Mouse (Mus musculus): Measurements from ENCODE around the gene Rnf212b. TPM values are rescaled to one million over a fixed set of nuclear protein-coding genes. Genes with fewer than 3 reads are reported as not detected.

Rnf212b gene
- polyA plus RNA-seq, 1 experiment from 2014 or later = 0.16 TPM

DNA sequence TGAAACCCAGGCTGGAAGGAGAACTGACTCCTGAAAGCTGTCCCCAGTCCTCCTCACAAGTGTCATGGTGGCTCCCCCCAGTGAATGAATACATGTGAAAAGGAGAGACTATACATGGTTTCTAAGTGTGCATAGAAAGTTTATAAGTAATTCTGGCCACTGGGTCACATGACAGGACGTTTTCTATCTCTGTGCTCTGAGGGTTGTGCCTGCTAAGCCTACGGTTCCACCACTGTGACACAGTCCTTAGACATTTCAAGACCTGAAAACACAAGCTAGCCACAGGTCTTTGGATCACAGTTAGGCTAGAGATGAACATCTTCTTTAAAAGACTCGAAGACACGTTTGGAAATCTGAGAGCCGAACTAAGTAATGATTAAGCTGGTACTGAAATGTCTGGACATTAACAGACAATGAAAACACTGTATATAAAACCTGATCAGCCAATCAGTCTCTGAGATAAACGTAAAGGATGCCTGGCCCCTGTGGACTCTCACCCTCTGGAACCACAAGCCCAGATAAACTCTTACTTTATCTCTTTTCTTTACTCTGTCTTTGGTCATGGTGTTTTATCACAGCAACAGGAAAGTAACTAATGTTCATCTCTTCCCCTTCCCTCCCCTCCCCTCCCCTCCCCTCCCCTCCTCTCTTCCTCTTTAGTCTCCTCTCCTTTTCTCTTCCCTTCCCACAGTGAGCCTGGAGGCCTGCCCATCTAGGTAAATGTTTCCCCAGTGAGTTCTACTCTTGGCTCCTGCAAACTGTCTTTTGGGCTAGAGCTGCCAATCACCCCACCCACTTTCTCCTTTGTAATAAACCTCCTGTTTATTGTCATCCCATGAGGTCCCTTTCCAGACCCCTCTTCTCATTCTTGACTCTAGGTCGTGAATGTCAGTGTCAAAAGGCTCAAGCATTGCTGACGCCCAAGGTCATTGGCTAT, 19.8 kb upstream of the Rnf212b start:
- no peaks in the 10 kb centered on the region for H3K36me3 ChIP-seq (ENCODE audit: insufficient read depth, low read length)
- H3K9me3 ChIP-seq (ENCODE audit: low read length) = no peaks in the 10 kb centered on the region
- H3K4me3 ChIP-seq (ENCODE audit: low read length) = no peak overlapping the region
- no peak for ATAC-seq (ENCODE audit: low FRiP score, low TSS enrichment)
- no peaks in the 10 kb centered on the region for H3K27me3 ChIP-seq (ENCODE audit: insufficient read depth, low read length)
- no peak overlapping the region for H3K4me2 ChIP-seq (replicated peaks; ENCODE audit: low read depth, low read length)
- WGBS = 74% methylated on average over 8 of the region's 8 CpGs
- no peak overlapping the region for H3K9ac ChIP-seq (replicated peaks; ENCODE audit: low read length)
- H3K27ac ChIP-seq (ENCODE audit: low read length) = no peak overlapping the region
- H3K4me1 ChIP-seq (ENCODE audit: insufficient read depth, low read length) = no peaks in the 10 kb centered on the region

DNA sequence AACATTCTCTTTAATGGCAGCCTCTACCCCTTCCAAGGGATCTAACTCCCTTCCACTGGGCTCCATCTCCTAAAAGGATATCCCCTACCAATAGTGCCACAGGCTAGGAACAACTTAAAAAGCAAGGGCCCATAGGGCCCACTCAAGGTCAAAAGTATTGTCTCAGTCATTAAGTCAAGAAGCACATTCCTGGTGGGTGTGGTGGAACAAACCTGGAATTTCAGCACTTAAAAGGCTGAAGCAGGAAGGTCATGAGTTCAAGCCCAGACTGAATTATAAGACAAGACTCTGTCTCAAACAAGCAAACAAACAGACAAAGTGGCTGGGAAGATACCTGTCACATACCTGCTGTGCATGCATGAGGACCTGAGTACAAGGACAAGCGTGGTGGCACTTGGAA, 18.0 kb upstream of the Rnf212b start:
- Histone ChIP-seq H3K9ac (replicated peaks; ENCODE audit: low read length) (no peak overlapping the region), H3K36me3 (ENCODE audit: insufficient read depth, low read length) (no peaks in the 10 kb centered on the region), H3K4me2 (replicated peaks; ENCODE audit: low read depth, low read length) (no peak overlapping the region), H3K9me3 (ENCODE audit: low read length) (no peaks in the 10 kb centered on the region), H3K4me3 (ENCODE audit: low read length) (no peak overlapping the region), H3K27me3 (ENCODE audit: insufficient read depth, low read length) (no peaks in the 10 kb centered on the region), H3K27ac (ENCODE audit: low read length) (no peak overlapping the region), H3K4me1 (ENCODE audit: insufficient read depth, low read length) (no peaks in the 10 kb centered on the region)
- no peak for ATAC-seq (ENCODE audit: low FRiP score, low TSS enrichment)
- 81% methylated on average over 1 of the region's 1 CpGs for WGBS

- H3K4me3 ChIP-seq (ENCODE audit: low read length) = no peak overlapping the region
- no peaks in the 10 kb centered on the region for H3K9me3 ChIP-seq (ENCODE audit: low read length)
- H3K27me3 ChIP-seq (ENCODE audit: insufficient read depth, low read length) = no peaks in the 10 kb centered on the region
- H3K36me3 ChIP-seq (ENCODE audit: insufficient read depth, low read length) = no peaks in the 10 kb centered on the region
- no peak for ATAC-seq (ENCODE audit: low FRiP score, low TSS enrichment)
- WGBS = 87% methylated on average over 15 of the region's 15 CpGs
- H3K4me1 ChIP-seq (ENCODE audit: insufficient read depth, low read length) = no peaks in the 10 kb centered on the region
- H3K4me2 ChIP-seq (replicated peaks; ENCODE audit: low read depth, low read length) = no peak overlapping the region
- H3K9ac ChIP-seq (replicated peaks; ENCODE audit: low read length) = no peak overlapping the region
- no peak overlapping the region for H3K27ac ChIP-seq (ENCODE audit: low read length)
Observed at GRCm38 (mm10) chr14:54796760-54797159, 17.2 kb upstream of the Rnf212b start.

- ATAC-seq (ENCODE audit: low FRiP score, low TSS enrichment) = no peak
- H3K27me3 ChIP-seq (ENCODE audit: insufficient read depth, low read length) = no peaks in the 10 kb centered on the region
- no peak overlapping the region for H3K27ac ChIP-seq (ENCODE audit: low read length)
- 58% methylated on average over 10 of the region's 10 CpGs for WGBS
- no peak overlapping the region for H3K4me2 ChIP-seq (replicated peaks; ENCODE audit: low read depth, low read length)
- no peak overlapping the region for H3K4me3 ChIP-seq (ENCODE audit: low read length)
- H3K9ac ChIP-seq (replicated peaks; ENCODE audit: low read length) = no peak overlapping the region
- H3K4me1 ChIP-seq (ENCODE audit: insufficient read depth, low read length) = no peaks in the 10 kb centered on the region
- no peaks in the 10 kb centered on the region for H3K9me3 ChIP-seq (ENCODE audit: low read length)
- H3K36me3 ChIP-seq (ENCODE audit: insufficient read depth, low read length) = no peaks in the 10 kb centered on the region
Observed at GRCm38 (mm10) chr14:54799686-54800085, 14.3 kb upstream of the Rnf212b start.

- H3K36me3 ChIP-seq (ENCODE audit: insufficient read depth, low read length) = no peaks in the 10 kb centered on the region
- ATAC-seq (ENCODE audit: low FRiP score, low TSS enrichment) = no peak
- no peak overlapping the region for H3K9ac ChIP-seq (replicated peaks; ENCODE audit: low read length)
- no peak overlapping the region for H3K4me2 ChIP-seq (replicated peaks; ENCODE audit: low read depth, low read length)
- H3K4me3 ChIP-seq (ENCODE audit: low read length) = no peak overlapping the region
- WGBS = 67% methylated on average over 4 of the region's 4 CpGs
- H3K27ac ChIP-seq (ENCODE audit: low read length) = no peak overlapping the region
- no peaks in the 10 kb centered on the region for H3K27me3 ChIP-seq (ENCODE audit: insufficient read depth, low read length)
- H3K4me1 ChIP-seq (ENCODE audit: insufficient read depth, low read length) = no peaks in the 10 kb centered on the region
- H3K9me3 ChIP-seq (ENCODE audit: low read length) = no peaks in the 10 kb centered on the region
Observed at GRCm38 (mm10) chr14:54802428-54802827, 11.5 kb upstream of the Rnf212b start.

DNA sequence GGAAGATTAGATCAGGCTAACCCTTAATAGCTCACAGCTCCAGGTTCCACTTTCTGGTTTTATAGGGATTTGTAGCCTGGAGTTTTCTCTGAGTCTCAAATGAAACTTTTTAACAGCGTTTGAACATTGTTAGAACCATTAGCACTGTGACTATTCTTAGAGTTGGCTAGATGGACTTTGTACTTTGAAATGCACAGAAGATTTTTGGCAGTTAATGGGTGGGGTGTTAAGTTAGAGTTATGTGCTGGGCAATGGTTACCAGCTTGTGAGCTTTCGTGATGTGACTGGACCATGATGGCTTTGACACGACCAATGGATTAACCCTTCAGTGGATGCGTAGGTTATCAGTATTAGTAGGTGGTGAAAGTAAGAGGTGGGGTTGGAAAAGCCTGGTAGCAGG, 7.8 kb upstream of the Rnf212b start:
- WGBS = 70% methylated on average over 4 of the region's 4 CpGs
- Histone ChIP-seq H3K9ac (replicated peaks; ENCODE audit: low read length) (no peak overlapping the region), H3K27ac (ENCODE audit: low read length) (no peak overlapping the region)

GRCm38 (mm10) chr14:54808718-54809667, 4.9 kb upstream of the Rnf212b start:
- Histone ChIP-seq H3K4me1 (ENCODE audit: insufficient read depth, low read length) (no peaks in the 10 kb centered on the region), H3K9ac (replicated peaks; ENCODE audit: low read length) (no peak overlapping the region), H3K4me2 (replicated peaks; ENCODE audit: low read depth, low read length) (no peak overlapping the region), H3K9me3 (ENCODE audit: low read length) (no peaks in the 10 kb centered on the region), H3K27me3 (ENCODE audit: insufficient read depth, low read length) (no peaks in the 10 kb centered on the region), H3K36me3 (ENCODE audit: insufficient read depth, low read length) (no peaks in the 10 kb centered on the region), H3K27ac (ENCODE audit: low read length) (no peak overlapping the region), H3K4me3 (ENCODE audit: low read length) (no peak overlapping the region)
- WGBS = 67% methylated on average over 4 of the region's 4 CpGs
- no peak for ATAC-seq (ENCODE audit: low FRiP score, low TSS enrichment)

More for the DNA sequence above, 7.8 kb upstream of the Rnf212b start:
- no peaks in the 10 kb centered on the region for H3K9me3 ChIP-seq (ENCODE audit: low read length)
- no peak overlapping the region for H3K4me2 ChIP-seq (replicated peaks; ENCODE audit: low read depth, low read length)
- no peak for ATAC-seq (ENCODE audit: low FRiP score, low TSS enrichment)
- H3K4me3 ChIP-seq (ENCODE audit: low read length) = no peak overlapping the region
- no peaks in the 10 kb centered on the region for H3K27me3 ChIP-seq (ENCODE audit: insufficient read depth, low read length)
- no peaks in the 10 kb centered on the region for H3K4me1 ChIP-seq (ENCODE audit: insufficient read depth, low read length)
- no peaks in the 10 kb centered on the region for H3K36me3 ChIP-seq (ENCODE audit: insufficient read depth, low read length)

DNA sequence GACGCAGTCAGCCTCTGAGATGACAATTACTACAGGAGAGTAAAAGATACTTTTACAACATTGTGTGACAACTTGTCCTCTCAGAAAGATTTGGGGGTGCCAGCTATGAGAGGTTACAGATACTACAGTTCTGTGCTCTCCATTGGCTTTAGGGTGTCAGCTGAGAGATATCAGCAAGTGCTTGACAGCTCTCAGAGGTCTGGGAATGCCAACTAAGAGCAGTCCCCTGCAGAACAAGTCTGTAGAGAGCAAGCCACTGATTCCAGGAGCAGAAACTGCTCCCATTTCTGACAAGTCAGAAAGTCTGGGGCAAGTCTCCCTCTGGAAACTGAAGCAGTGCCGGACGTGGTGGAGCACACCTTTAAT, 4.3 kb upstream of the Rnf212b start:
- H3K27ac ChIP-seq (ENCODE audit: low read length) = no peak overlapping the region
- ATAC-seq (ENCODE audit: low FRiP score, low TSS enrichment) = no peak
- no peaks in the 10 kb centered on the region for H3K9me3 ChIP-seq (ENCODE audit: low read length)
- H3K4me3 ChIP-seq (ENCODE audit: low read length) = no peak overlapping the region
- no peaks in the 10 kb centered on the region for H3K4me1 ChIP-seq (ENCODE audit: insufficient read depth, low read length)
- no peak overlapping the region for H3K9ac ChIP-seq (replicated peaks; ENCODE audit: low read length)
- no peaks in the 10 kb centered on the region for H3K36me3 ChIP-seq (ENCODE audit: insufficient read depth, low read length)
- 88% methylated on average over 3 of the region's 3 CpGs for WGBS
- H3K4me2 ChIP-seq (replicated peaks; ENCODE audit: low read depth, low read length) = no peak overlapping the region
- H3K27me3 ChIP-seq (ENCODE audit: insufficient read depth, low read length) = no peaks in the 10 kb centered on the region

DNA sequence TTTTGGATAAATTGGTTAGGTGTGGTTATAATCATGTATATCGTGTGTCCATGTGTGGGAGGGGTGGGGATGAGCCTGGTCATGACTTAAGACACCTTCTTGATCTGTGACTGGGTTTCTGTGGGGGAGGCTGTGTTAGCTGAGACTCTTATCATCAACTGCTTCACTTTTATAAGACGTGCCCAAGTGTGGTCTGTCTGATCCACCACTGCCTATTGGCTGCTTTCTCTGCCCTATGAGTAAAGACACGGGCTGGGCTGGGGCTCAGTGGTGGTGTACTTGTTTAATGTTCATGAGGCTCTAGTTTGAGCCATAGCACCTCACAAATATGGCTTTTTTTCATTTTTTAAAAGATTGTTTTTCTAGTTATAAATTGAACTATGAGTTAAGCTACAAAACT, 1.8 kb downstream of the Rnf212b start:
- ATAC-seq (ENCODE audit: low FRiP score, low TSS enrichment) = no peak
- Histone ChIP-seq H3K9me3 (ENCODE audit: low read length) (no peaks in the 10 kb centered on the region), H3K27ac (ENCODE audit: low read length) (no peak overlapping the region), H3K4me2 (replicated peaks; ENCODE audit: low read depth, low read length) (no peak overlapping the region), H3K4me1 (ENCODE audit: insufficient read depth, low read length) (no peaks in the 10 kb centered on the region), H3K4me3 (ENCODE audit: low read length) (no peak overlapping the region), H3K36me3 (ENCODE audit: insufficient read depth, low read length) (no peaks in the 10 kb centered on the region), H3K27me3 (ENCODE audit: insufficient read depth, low read length) (no peaks in the 10 kb centered on the region), H3K9ac (replicated peaks; ENCODE audit: low read length) (no peak overlapping the region)
- 47% methylated on average over 3 of the region's 3 CpGs for WGBS

Measured in kidney, embryonic 16.5 days (tissue).